Mouse (Mus musculus): ENCODE measurements around the gene Gna11. TPM values are rescaled to one million over a fixed set of nuclear protein-coding genes. Genes with fewer than 3 reads are reported as not detected.

The Gna11 gene
- polyA plus RNA-seq, 1 experiment from 2014 or later = 20.3 TPM

GRCm38 (mm10) chr10:81574081-81575056 lies 29.4 kb upstream of the Gna11 start, which contains the start of gene Tle2:
Gene Tle2, plus strand, starts transcription at chr10:81574561.
- Histone ChIP-seq H3K9me3 (replicated peaks) (no peaks in the 10 kb centered on the region), H3K27ac (replicated peaks) (no peak within 1 kb of the TSS; the same call in 1 of the 2 replicates), H3K4me3 (replicated peaks) (peak within 1 kb of the TSS; percentile 56), H3K9ac (peak within 1 kb of the TSS; percentile 39; the same call in 1 of the 2 replicates), H3K27me3 (peaks cover 79% of the 10 kb centered on the region), H3K36me3 (replicated peaks) (no peaks in the 10 kb centered on the region), H3K4me1 (replicated peaks) (peaks cover 70% of the 10 kb centered on the region), H3K4me2 (peak within 1 kb of the TSS; percentile 95)
- ATAC-seq (ENCODE audit: insufficient read depth) = no peak
- WGBS (ENCODE audit: insufficient replicate concordance) = 25% methylated on average over 10 of the region's 10 CpGs

GRCm38 (mm10) chr10:81572975-81573374 lies 28.0 kb upstream of the Gna11 start:
- H3K4me3 ChIP-seq (replicated peaks) = peak overlapping the region; percentile 67
- no peaks in the 10 kb centered on the region for H3K9me3 ChIP-seq (replicated peaks)
- H3K4me1 ChIP-seq (replicated peaks) = peaks cover 83% of the 10 kb centered on the region
- 21% methylated on average over 9 of the region's 9 CpGs for WGBS (ENCODE audit: insufficient replicate concordance)
- peaks cover 68% of the 10 kb centered on the region for H3K27me3 ChIP-seq
- H3K9ac ChIP-seq = no peak overlapping the region
- no peaks in the 10 kb centered on the region for H3K36me3 ChIP-seq (replicated peaks)
- H3K27ac ChIP-seq (replicated peaks) = peak overlapping the region; percentile 53
- peak overlapping the region; percentile 95 for H3K4me2 ChIP-seq
- peak; percentile 57 for ATAC-seq (ENCODE audit: insufficient read depth)

- peak overlapping the region; percentile 95 for H3K4me2 ChIP-seq
- peaks cover 62% of the 10 kb centered on the region for H3K27me3 ChIP-seq
- no peaks in the 10 kb centered on the region for H3K36me3 ChIP-seq (replicated peaks)
- H3K4me1 ChIP-seq (replicated peaks) = peaks cover 83% of the 10 kb centered on the region
- 0 out of 2 replicates have a peak, but pooled peaks have one; percentile 1 for ATAC-seq (ENCODE audit: insufficient read depth)
- 14% methylated on average over 9 of the region's 9 CpGs for WGBS (ENCODE audit: insufficient replicate concordance)
- H3K27ac ChIP-seq (replicated peaks) = peak overlapping the region; percentile 53
- H3K9me3 ChIP-seq (replicated peaks) = no peaks in the 10 kb centered on the region
- peak overlapping the region; percentile 67 for H3K4me3 ChIP-seq (replicated peaks)
- H3K9ac ChIP-seq = peak overlapping the region; percentile 30; the same call in 1 of the 2 replicates
These were observed 27.2 kb upstream of the Gna11 start for GRCm38 (mm10) chr10:81572133-81572671.

- Histone ChIP-seq H3K9ac (peak overlapping the region; percentile 55), H3K4me1 (replicated peaks) (peaks cover 83% of the 10 kb centered on the region), H3K4me2 (peak overlapping the region; percentile 95), H3K4me3 (replicated peaks) (peak overlapping the region; percentile 67), H3K9me3 (replicated peaks) (no peaks in the 10 kb centered on the region), H3K27ac (replicated peaks) (peak overlapping the region; percentile 83), H3K27me3 (peaks cover 55% of the 10 kb centered on the region), H3K36me3 (replicated peaks) (no peaks in the 10 kb centered on the region)
- peak; percentile 85 for ATAC-seq (ENCODE audit: insufficient read depth)
- under 1% methylated on average over 18 of the region's 18 CpGs for WGBS (ENCODE audit: insufficient replicate concordance)
These were observed 26.5 kb upstream of the Gna11 start for GRCm38 (mm10) chr10:81571501-81571876.

GRCm38 (mm10) chr10:81570831-81571500 lies 26.0 kb upstream of the Gna11 start:
- Histone ChIP-seq H3K4me3 (replicated peaks) (peak overlapping the region; percentile 67), H3K9me3 (replicated peaks) (no peaks in the 10 kb centered on the region), H3K27me3 (peaks cover 50% of the 10 kb centered on the region), H3K9ac (peak overlapping the region; percentile 55), H3K27ac (replicated peaks) (peak overlapping the region; percentile 83), H3K36me3 (replicated peaks) (peaks cover 4% of the 10 kb centered on the region), H3K4me1 (replicated peaks) (peaks cover 79% of the 10 kb centered on the region), H3K4me2 (peak overlapping the region; percentile 95)
- under 1% methylated on average over 34 of the region's 34 CpGs for WGBS (ENCODE audit: insufficient replicate concordance)
- ATAC-seq (ENCODE audit: insufficient read depth) = peak; percentile 19

GRCm38 (mm10) chr10:81570238-81570800 lies 25.3 kb upstream of the Gna11 start:
- H3K9ac ChIP-seq = peak overlapping the region; percentile 55
- no peak for ATAC-seq (ENCODE audit: insufficient read depth)
- peak overlapping the region; percentile 95 for H3K4me2 ChIP-seq
- H3K27ac ChIP-seq (replicated peaks) = peak overlapping the region; percentile 83
- H3K4me1 ChIP-seq (replicated peaks) = peaks cover 78% of the 10 kb centered on the region
- WGBS (ENCODE audit: insufficient replicate concordance) = 17% methylated on average over 9 of the region's 11 CpGs
- H3K9me3 ChIP-seq (replicated peaks) = no peaks in the 10 kb centered on the region
- peaks cover 43% of the 10 kb centered on the region for H3K27me3 ChIP-seq
- H3K4me3 ChIP-seq (replicated peaks) = peak overlapping the region; percentile 67
- peaks cover 11% of the 10 kb centered on the region for H3K36me3 ChIP-seq (replicated peaks)

- peaks cover 78% of the 10 kb centered on the region for H3K4me1 ChIP-seq (replicated peaks)
- H3K9me3 ChIP-seq (replicated peaks) = no peaks in the 10 kb centered on the region
- H3K36me3 ChIP-seq (replicated peaks) = peaks cover 17% of the 10 kb centered on the region
- ATAC-seq (ENCODE audit: insufficient read depth) = no peak
- H3K4me3 ChIP-seq (replicated peaks) = no peak overlapping the region
- no peak overlapping the region for H3K9ac ChIP-seq
- no peak overlapping the region for H3K27ac ChIP-seq (replicated peaks)
- peak overlapping the region; percentile 95; the same call in 1 of the 2 replicates for H3K4me2 ChIP-seq
- peaks cover 37% of the 10 kb centered on the region for H3K27me3 ChIP-seq
- 62% methylated on average over 9 of the region's 9 CpGs for WGBS (ENCODE audit: insufficient replicate concordance)
These were observed 24.7 kb upstream of the Gna11 start for GRCm38 (mm10) chr10:81569507-81570237.

- WGBS (ENCODE audit: insufficient replicate concordance) = 21% methylated on average over 16 of the region's 16 CpGs
- Histone ChIP-seq H3K9ac (no peak overlapping the region), H3K4me1 (replicated peaks) (peaks cover 78% of the 10 kb centered on the region), H3K4me2 (no peak overlapping the region; the same call in 1 of the 2 replicates), H3K4me3 (replicated peaks) (no peak overlapping the region), H3K27me3 (peaks cover 26% of the 10 kb centered on the region), H3K9me3 (replicated peaks) (no peaks in the 10 kb centered on the region), H3K36me3 (replicated peaks) (peaks cover 28% of the 10 kb centered on the region), H3K27ac (replicated peaks) (0 out of 2 replicates have a peak overlapping the region, but pooled peaks have one; percentile 29)
- ATAC-seq (ENCODE audit: insufficient read depth) = no peak
These were observed 23.6 kb upstream of the Gna11 start for GRCm38 (mm10) chr10:81568381-81569191.

GRCm38 (mm10) chr10:81565257-81566228 lies 20.6 kb upstream of the Gna11 start:
- Histone ChIP-seq H3K4me1 (replicated peaks) (peaks cover 78% of the 10 kb centered on the region), H3K4me3 (replicated peaks) (no peak overlapping the region), H3K27me3 (peaks cover 12% of the 10 kb centered on the region; the same call in 1 of the 2 replicates), H3K27ac (replicated peaks) (no peak overlapping the region), H3K9me3 (replicated peaks) (no peaks in the 10 kb centered on the region), H3K9ac (no peak overlapping the region), H3K36me3 (replicated peaks) (peaks cover 40% of the 10 kb centered on the region), H3K4me2 (no peak overlapping the region)
- WGBS (ENCODE audit: insufficient replicate concordance) = 65% methylated on average over 20 of the region's 20 CpGs
- no peak for ATAC-seq (ENCODE audit: insufficient read depth)
